8 mouse cellular contexts compared by ENCODE assay signal in genomic region chr7:39551976-39552891, GRCm38 (mm10). TPM values are rescaled to one million over a fixed set of nuclear protein-coding genes. Genes with fewer than 3 reads are reported as not detected.
DNase-seq lines count a peak whose midpoint lies in the region; ATAC-seq and TF ChIP-seq lines count a peak whose summit lies in the region.

No protein-coding gene starts in this region.

- H3K9me3 ChIP-seq in erythroblast, embryonic 14.5 days (ENCODE audit: control insufficient read depth, low read length): no peaks in the 10 kb centered on the region
- no peaks in the 10 kb centered on the region for H3K9me3 ChIP-seq in heart, embryonic 11.5 days (replicated peaks; ENCODE audit: control insufficient read depth, low read length)
- no peaks in the 10 kb centered on the region for H3K9me3 ChIP-seq in kidney, embryonic 16.5 days (ENCODE audit: low read length)

- DNase-seq in brain, embryonic 14.5 days (ENCODE audit: low read depth): peak; percentile 98
- peak; percentile 89 for DNase-seq in liver, adult 2 months (ENCODE audit: extremely low read depth, low read depth, low spot score)
- DNase-seq in splenic B cell, adult 2 months (ENCODE audit: low read depth, low spot score): peak; percentile 96

- TF ChIP-seq POLR2A in brain, embryonic 14.5 days (IDR thresholded peaks at IDR 0.05; ENCODE audit: borderline replicate concordance, extremely low read depth, insufficient read depth, insufficient read length, poor library complexity, severe bottlenecking): peak; percentile 93
- peak; percentile 19; the same call in 1 of the 2 replicates for TF ChIP-seq POLR2A in liver, adult 2 months (IDR thresholded peaks at IDR 0.05; ENCODE audit: extremely low read depth, insufficient read depth, low read length)
- peak; percentile 70 for TF ChIP-seq POLR2A in myocyte (IDR thresholded peaks at IDR 0.05; ENCODE audit: insufficient read length, low read depth)

- no peak for TF ChIP-seq CTCF in C2C12 (IDR thresholded peaks at IDR 0.05; ENCODE audit: control insufficient read depth, insufficient read depth, insufficient read length)
- TF ChIP-seq CTCF in brain, embryonic 14.5 days (IDR thresholded peaks at IDR 0.05; ENCODE audit: borderline replicate concordance, extremely low read depth, insufficient read depth, insufficient read length): no peak
- TF ChIP-seq CTCF in liver, adult 2 months (IDR thresholded peaks at IDR 0.05; ENCODE audit: low read depth, low read length): no peak

- peak overlapping the region; percentile 94 for H3K27ac ChIP-seq in heart, embryonic 11.5 days (ENCODE audit: low read depth, low read length)
- H3K27ac ChIP-seq in kidney, embryonic 16.5 days (ENCODE audit: low read length): peak overlapping the region; percentile 95
- peak overlapping the region; percentile 80 for H3K27ac ChIP-seq in liver, adult 2 months (replicated peaks; ENCODE audit: insufficient read depth, low read depth, low read length)

- H3K4me3 ChIP-seq in C2C12 (ENCODE audit: insufficient read depth, poor library complexity, severe bottlenecking) (peak overlapping the region; percentile 36), myocyte (peak overlapping the region; percentile 36)
- peak overlapping the region; percentile 84 for H3K4me3 ChIP-seq in erythroblast, embryonic 14.5 days (replicated peaks)
- H3K4me3 ChIP-seq in heart, embryonic 11.5 days (ENCODE audit: low read depth, low read length): peak overlapping the region; percentile 83
- H3K4me3 ChIP-seq in kidney, embryonic 16.5 days (ENCODE audit: low read length): peak overlapping the region; percentile 86
- H3K4me3 ChIP-seq in liver, adult 2 months (ENCODE audit: insufficient read depth, low read depth, low read length): peak overlapping the region; percentile 92

- ATAC-seq in heart, embryonic 11.5 days (replicated peaks; ENCODE audit: insufficient number of reproducible peaks, low FRiP score, low TSS enrichment): peak; percentile 100
- peak; percentile 100 for ATAC-seq in kidney, embryonic 16.5 days (ENCODE audit: low FRiP score, low TSS enrichment)

- peaks cover 9% of the 10 kb centered on the region for H3K4me1 ChIP-seq in erythroblast, embryonic 14.5 days (ENCODE audit: control insufficient read depth)
- 0 out of 2 replicates have a peak, but pooled peaks cover 2% of the 10 kb centered on the region for H3K4me1 ChIP-seq in heart, embryonic 11.5 days (ENCODE audit: control insufficient read depth, insufficient read depth, low read length)
- 0 out of 2 replicates have a peak, but pooled peaks cover 7% of the 10 kb centered on the region for H3K4me1 ChIP-seq in kidney, embryonic 16.5 days (ENCODE audit: insufficient read depth, low read length)
- H3K4me1 ChIP-seq in liver, adult 2 months (ENCODE audit: control insufficient read depth, insufficient read depth, low read length): peaks cover 15% of the 10 kb centered on the region; the same call in 1 of the 2 replicates

- peak overlapping the region; percentile 87 for H3K9ac ChIP-seq in heart, embryonic 11.5 days (ENCODE audit: low read depth, low read length)
- peak overlapping the region; percentile 89 for H3K9ac ChIP-seq in kidney, embryonic 16.5 days (replicated peaks; ENCODE audit: low read length)
- H3K9ac ChIP-seq in liver, adult 2 months (ENCODE audit: low read depth, low read length): peak overlapping the region; percentile 95

- WGBS in heart, embryonic 11.5 days (ENCODE audit: insufficient replicate concordance): 3% methylated on average over 52 of the region's 52 CpGs
- 3% methylated on average over 52 of the region's 52 CpGs for WGBS in kidney, embryonic 16.5 days
- WGBS in liver, adult 2 months: 3% methylated on average over 52 of the region's 52 CpGs

- H3K4me2 ChIP-seq in heart, embryonic 11.5 days: peak overlapping the region; percentile 71
- peak overlapping the region; percentile 56 for H3K4me2 ChIP-seq in kidney, embryonic 16.5 days (replicated peaks; ENCODE audit: low read depth, low read length)
- H3K4me2 ChIP-seq in myocyte (ENCODE audit: low read depth): peak overlapping the region; percentile 89

- H3K79me3 ChIP-seq in C2C12 (ENCODE audit: low read depth): peaks cover 29% of the 10 kb centered on the region

- H3K36me3 ChIP-seq in C2C12 (ENCODE audit: control insufficient read depth, insufficient read depth): no peaks in the 10 kb centered on the region
- H3K36me3 ChIP-seq in erythroblast, embryonic 14.5 days (ENCODE audit: control insufficient read depth): peaks cover 7% of the 10 kb centered on the region; the same call in 1 of the 2 replicates
- no peaks in the 10 kb centered on the region; the same call in 1 of the 2 replicates for H3K36me3 ChIP-seq in heart, embryonic 11.5 days (ENCODE audit: control insufficient read depth, insufficient read depth, low read length)
- peaks cover 4% of the 10 kb centered on the region; the same call in 1 of the 2 replicates for H3K36me3 ChIP-seq in kidney, embryonic 16.5 days (ENCODE audit: insufficient read depth, low read length)
- H3K36me3 ChIP-seq in liver, adult 2 months (ENCODE audit: control insufficient read depth, insufficient read depth, low read length): peaks cover 10% of the 10 kb centered on the region
- no peaks in the 10 kb centered on the region for H3K36me3 ChIP-seq in myocyte (ENCODE audit: control insufficient read depth, insufficient read depth)
- H3K36me3 ChIP-seq in splenic B cell, adult 2 months (ENCODE audit: control insufficient read depth, insufficient read depth, low read length, poor library complexity, severe bottlenecking): no peaks in the 10 kb centered on the region; the same call in 1 of the 2 replicates

- H3ac ChIP-seq in C2C12 (ENCODE audit: control insufficient read depth, insufficient read length, low read depth) (peak overlapping the region; percentile 92), myocyte (ENCODE audit: control insufficient read depth, insufficient read length) (peak overlapping the region; percentile 94)

- H3K79me2 ChIP-seq in C2C12 (ENCODE audit: control insufficient read depth, insufficient read depth) (peaks cover 27% of the 10 kb centered on the region), myocyte (ENCODE audit: control insufficient read depth, insufficient read depth) (peaks cover 26% of the 10 kb centered on the region)
- peaks cover 25% of the 10 kb centered on the region; the same call in 1 of the 2 replicates for H3K79me2 ChIP-seq in liver, adult 2 months (ENCODE audit: control insufficient read depth, insufficient read depth, low read length)

- H3K27me3 ChIP-seq in C2C12 (ENCODE audit: control insufficient read depth, insufficient read depth, insufficient read length) (no peaks in the 10 kb centered on the region), myocyte (ENCODE audit: control insufficient read depth, insufficient read depth, insufficient read length) (no peaks in the 10 kb centered on the region)
- no peaks in the 10 kb centered on the region for H3K27me3 ChIP-seq in erythroblast, embryonic 14.5 days (ENCODE audit: control insufficient read depth)
- no peaks in the 10 kb centered on the region for H3K27me3 ChIP-seq in heart, embryonic 11.5 days (ENCODE audit: control insufficient read depth, insufficient read depth, low read length)
- no peaks in the 10 kb centered on the region for H3K27me3 ChIP-seq in kidney, embryonic 16.5 days (ENCODE audit: insufficient read depth, low read length)
- H3K27me3 ChIP-seq in liver, adult 2 months (ENCODE audit: control insufficient read depth, insufficient read depth, low read length): no peaks in the 10 kb centered on the region
- H3K27me3 ChIP-seq in splenic B cell, adult 2 months (ENCODE audit: control insufficient read depth, insufficient read depth, low read length, poor library complexity, severe bottlenecking): no peaks in the 10 kb centered on the region

TF ChIP-seq in C2C12, 6 proteins besides CTCF, POLR2A, EP300 and RAD21:
- no peak for TF ChIP-seq FOSL1 (IDR thresholded peaks at IDR 0.05; ENCODE audit: insufficient read depth, low read length, poor library complexity, severe bottlenecking)
- TF ChIP-seq MAX (IDR thresholded peaks at IDR 0.05): no peak
- TF ChIP-seq CEBPB (IDR thresholded peaks at IDR 0.05; ENCODE audit: low read depth): no peak
- TF ChIP-seq MYOD1 (IDR thresholded peaks at IDR 0.05; ENCODE audit: control insufficient read depth, insufficient read length, low read depth): no peak
- no peak for TF ChIP-seq MYOG (IDR thresholded peaks at IDR 0.05; ENCODE audit: control insufficient read depth, extremely low read depth, insufficient read length)
- TF ChIP-seq USF1 (IDR thresholded peaks at IDR 0.05; ENCODE audit: low read depth): no peak

TF ChIP-seq in myocyte, 11 proteins besides CTCF, POLR2A, EP300 and RAD21:
- no peak for TF ChIP-seq TCF12 (IDR thresholded peaks at IDR 0.05; ENCODE audit: insufficient read depth, poor library complexity, severe bottlenecking)
- no peak for TF ChIP-seq REST (IDR thresholded peaks at IDR 0.05; ENCODE audit: insufficient read depth, insufficient read length)
- TF ChIP-seq SRF (IDR thresholded peaks at IDR 0.05; ENCODE audit: control insufficient read depth, insufficient read length, low read depth): no peak
- no peak for TF ChIP-seq E2F4 (IDR thresholded peaks at IDR 0.05; ENCODE audit: insufficient read depth)
- TF ChIP-seq CEBPB (IDR thresholded peaks at IDR 0.05; ENCODE audit: insufficient read depth, poor library complexity, severe bottlenecking): no peak
- TF ChIP-seq POLR2AphosphoS2 (IDR thresholded peaks at IDR 0.05; ENCODE audit: insufficient read length, low read depth): peak; percentile 71
- peak in 1 of 3 experiments; percentile 22 for TF ChIP-seq MYOD1 (IDR thresholded peaks at IDR 0.05; ENCODE audit: control insufficient read depth in 1 of 3, insufficient read length in 2 of 3, low read depth in 2 of 3)
- TF ChIP-seq MYOG (IDR thresholded peaks at IDR 0.05; ENCODE audit: control insufficient read depth in 1 of 3, insufficient read depth in 1 of 3, insufficient read length in 2 of 3, low read depth in 2 of 3): peak in 1 of 3 experiments; percentile 19
- TF ChIP-seq MAX (IDR thresholded peaks at IDR 0.05; ENCODE audit: low read depth): no peak
- no peak for TF ChIP-seq USF1 (IDR thresholded peaks at IDR 0.05; ENCODE audit: low read depth)
- no peak for TF ChIP-seq TCF3 (IDR thresholded peaks at IDR 0.05; ENCODE audit: insufficient read length, low read depth)

RNA-seq across cellular contexts. Expression of gene Zfp619, which starts 34.7 kb away (rescaled TPM):
- polyA plus RNA-seq in C2C12 (2012; fragmentation: generic; extraction: Trizol) (0.20 TPM), myocyte (2012; fragmentation: generic; extraction: Trizol) (0.12 TPM)
- 3.9 and 4.5 TPM in 2 replicates for polyA plus RNA-seq in brain, embryonic 14.5 days (2012; rRNA removed)
- polyA plus RNA-seq in erythroblast, embryonic 14.5 days (2012): not detected in 2 replicates
- polyA plus RNA-seq in heart, embryonic 11.5 days (2014; fragmentation: Nextera tagmentation; extraction: Ambion mirVana): 2.0 and 2.4 TPM in 2 replicates
- polyA plus RNA-seq in kidney, embryonic 16.5 days (2015; fragmentation: Nextera tagmentation; extraction: Ambion mirVana): 2.0 and 2.3 TPM in 2 replicates
- total RNA-seq in liver, adult 2 months (2014; rRNA removed): 2.0 and 2.1 TPM in 2 replicates
- 0.20 and 0.24 TPM in 2 replicates for polyA plus RNA-seq in liver, adult 2 months (2012; rRNA removed)

Comparison
In these comparisons a context has a peak if more than half of its experiments do, and no peak if none do; other contexts are left out.
1. Peak in every context shown above with its lines: DNase-seq, ATAC-seq, H3K4me3 ChIP-seq and H3K27ac ChIP-seq.
2. H3K4me3 ChIP-seq: peak in every context shown above with its lines; median percentile 92 in liver, adult 2 months; 86 in kidney, embryonic 16.5 days; 84 in erythroblast, embryonic 14.5 days; 83 in heart, embryonic 11.5 days; 36 in C2C12; 36 in myocyte.
3. POLR2A ChIP-seq: peak in every context shown above with its lines; median percentile 93 in brain, embryonic 14.5 days; 70 in myocyte; 19 in liver, adult 2 months.